Mouse (Mus musculus): Measurements from ENCODE around the gene Ndufb4. TPM values are rescaled to one million over a fixed set of nuclear protein-coding genes. Genes with fewer than 3 reads are reported as not detected.

Ndufb4 gene
- polyA plus RNA-seq, 1 experiment = not detected

DNA sequence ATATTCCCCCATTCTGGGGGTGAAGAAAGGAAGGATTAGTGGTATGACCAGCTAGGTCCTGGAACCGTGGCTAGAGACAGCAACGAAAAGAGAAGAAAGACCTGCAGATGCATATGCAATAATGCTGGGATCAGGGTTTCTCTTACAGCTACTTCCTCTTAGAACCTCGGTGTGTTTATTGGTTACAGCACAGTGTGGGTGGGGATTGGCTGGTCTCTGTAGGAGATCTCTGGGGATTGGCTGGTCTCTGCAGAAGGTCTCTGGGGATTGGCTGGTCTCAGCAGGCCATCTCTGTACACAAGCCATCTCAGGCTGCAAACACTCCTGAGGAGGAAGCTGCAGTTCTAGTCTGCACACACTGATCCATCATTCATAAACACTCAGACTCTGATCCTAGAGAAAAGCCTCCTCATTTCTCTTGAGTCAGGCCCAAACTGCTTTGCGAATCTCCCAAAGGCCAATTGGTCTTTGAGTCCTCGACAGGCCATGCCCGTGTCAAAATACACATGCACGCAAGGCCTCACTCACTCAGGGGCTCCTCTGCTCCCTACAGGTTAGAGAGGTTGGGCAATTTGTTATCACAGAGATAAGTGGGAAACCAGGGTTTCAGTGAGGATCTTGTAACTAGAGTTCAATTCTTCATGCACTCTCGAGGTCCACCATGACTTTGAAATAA lies 35.1 kb upstream of the Ndufb4 start:
- H3K4me3 ChIP-seq (ENCODE audit: insufficient read depth, low read depth, low read length) = no peak overlapping the region
- H3K27ac ChIP-seq (ENCODE audit: insufficient read depth, low read depth, low read length) = no peak overlapping the region
- TF ChIP-seq CTCF (IDR thresholded peaks at IDR 0.05; ENCODE audit: insufficient read depth, low read depth, low read length) (no peak), POLR2A (IDR thresholded peaks at IDR 0.05; ENCODE audit: insufficient read depth, low read depth, low read length) (no peak)
- peaks cover 9% of the 10 kb centered on the region for H3K4me1 ChIP-seq (ENCODE audit: control insufficient read depth, insufficient read depth, low read length)
- WGBS = 79% methylated on average over 8 of the region's 8 CpGs

DNA sequence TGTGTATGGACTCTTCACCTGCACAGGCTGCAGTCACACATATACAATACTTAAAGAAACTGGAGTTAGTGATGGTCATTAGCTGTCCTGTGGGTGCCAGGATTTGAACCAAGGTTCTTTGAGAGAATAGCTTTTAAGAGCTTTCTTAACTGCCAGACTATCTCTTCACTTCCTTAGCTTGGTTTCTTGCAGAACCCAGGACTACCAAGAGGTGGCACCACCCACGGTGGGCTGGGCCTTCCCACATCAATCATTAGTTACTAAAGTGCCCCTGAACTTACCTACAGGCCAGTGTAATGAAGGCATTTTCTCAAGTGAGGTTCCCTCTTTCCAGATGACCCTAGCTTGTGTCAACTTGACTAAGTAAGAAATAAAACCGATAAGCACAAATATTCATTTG lies 33.9 kb upstream of the Ndufb4 start:
- Histone ChIP-seq H3K4me3 (ENCODE audit: insufficient read depth, low read depth, low read length) (no peak overlapping the region), H3K27ac (ENCODE audit: insufficient read depth, low read depth, low read length) (no peak overlapping the region), H3K4me1 (ENCODE audit: control insufficient read depth, insufficient read depth, low read length) (peaks cover 20% of the 10 kb centered on the region)
- no peak for TF ChIP-seq CTCF (IDR thresholded peaks at IDR 0.05; ENCODE audit: insufficient read depth, low read depth, low read length)
- no peak for TF ChIP-seq POLR2A (IDR thresholded peaks at IDR 0.05; ENCODE audit: insufficient read depth, low read depth, low read length)
- 73% methylated on average over 2 of the region's 2 CpGs for WGBS

DNA sequence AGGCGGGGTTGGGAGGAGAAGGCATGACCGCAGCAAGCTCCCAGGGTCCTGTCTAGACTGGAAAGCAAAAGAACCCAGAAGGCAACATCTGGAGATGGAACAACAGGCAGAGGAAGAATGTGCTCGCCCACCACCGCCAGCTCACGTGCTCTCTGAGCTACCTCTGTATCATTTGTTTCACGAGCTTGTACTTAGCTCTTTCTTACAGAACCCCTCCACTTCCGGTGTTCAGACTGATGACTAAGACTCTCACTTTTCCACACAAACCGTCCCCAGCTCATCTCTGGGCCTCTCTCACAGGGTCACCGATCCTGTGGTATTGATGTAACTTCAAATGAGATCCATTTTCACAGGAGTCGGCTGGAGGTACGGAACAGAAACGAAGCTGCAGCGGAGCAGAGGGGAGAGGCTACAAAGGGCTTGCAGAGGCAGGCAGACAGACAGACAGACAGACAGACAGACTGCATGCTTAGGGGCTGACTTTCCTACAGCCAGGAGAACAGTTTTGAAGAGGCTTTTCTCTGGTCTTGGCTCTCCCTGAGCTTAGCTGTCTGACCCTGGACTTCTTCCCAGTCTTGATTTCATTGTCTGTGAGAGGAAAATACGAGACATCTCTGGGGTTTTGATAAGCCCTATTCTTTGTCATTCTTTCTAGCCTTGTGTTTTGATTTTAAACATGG lies 33.2 kb upstream of the Ndufb4 start:
- H3K4me3 ChIP-seq (ENCODE audit: insufficient read depth, low read depth, low read length) = no peak overlapping the region
- H3K27ac ChIP-seq (ENCODE audit: insufficient read depth, low read depth, low read length) = peak overlapping the region; percentile 81
- TF ChIP-seq CTCF (IDR thresholded peaks at IDR 0.05; ENCODE audit: insufficient read depth, low read depth, low read length) (no peak), POLR2A (IDR thresholded peaks at IDR 0.05; ENCODE audit: insufficient read depth, low read depth, low read length) (no peak)
- H3K4me1 ChIP-seq (ENCODE audit: control insufficient read depth, insufficient read depth, low read length) = peaks cover 22% of the 10 kb centered on the region
- 34% methylated on average over 14 of the region's 14 CpGs for WGBS

DNA sequence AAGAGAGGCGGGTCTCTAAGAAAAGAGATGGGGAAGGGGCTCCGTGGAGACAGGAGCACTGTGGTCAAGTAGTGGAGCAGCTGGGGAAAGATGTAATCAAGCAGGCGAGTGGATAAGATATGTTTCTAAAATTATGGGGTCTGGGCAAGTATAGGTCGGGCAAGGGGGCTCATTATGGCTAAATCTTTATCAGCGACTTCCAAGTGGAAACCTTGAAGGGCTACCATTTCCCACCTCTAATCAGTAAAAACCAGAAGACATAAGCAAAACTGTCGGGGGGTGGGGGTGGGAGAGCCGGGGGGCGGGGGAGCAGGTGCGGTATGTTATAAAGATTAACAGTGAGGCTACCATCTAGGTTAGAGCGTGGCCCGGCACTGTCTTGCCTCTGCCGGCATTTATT lies 32.6 kb upstream of the Ndufb4 start:
- WGBS = 44% methylated on average over 12 of the region's 12 CpGs
- Histone ChIP-seq H3K4me1 (ENCODE audit: control insufficient read depth, insufficient read depth, low read length) (peaks cover 22% of the 10 kb centered on the region), H3K4me3 (ENCODE audit: insufficient read depth, low read depth, low read length) (no peak overlapping the region), H3K27ac (ENCODE audit: insufficient read depth, low read depth, low read length) (peak overlapping the region; percentile 86)
- no peak for TF ChIP-seq POLR2A (IDR thresholded peaks at IDR 0.05; ENCODE audit: insufficient read depth, low read depth, low read length)
- no peak for TF ChIP-seq CTCF (IDR thresholded peaks at IDR 0.05; ENCODE audit: insufficient read depth, low read depth, low read length)

DNA sequence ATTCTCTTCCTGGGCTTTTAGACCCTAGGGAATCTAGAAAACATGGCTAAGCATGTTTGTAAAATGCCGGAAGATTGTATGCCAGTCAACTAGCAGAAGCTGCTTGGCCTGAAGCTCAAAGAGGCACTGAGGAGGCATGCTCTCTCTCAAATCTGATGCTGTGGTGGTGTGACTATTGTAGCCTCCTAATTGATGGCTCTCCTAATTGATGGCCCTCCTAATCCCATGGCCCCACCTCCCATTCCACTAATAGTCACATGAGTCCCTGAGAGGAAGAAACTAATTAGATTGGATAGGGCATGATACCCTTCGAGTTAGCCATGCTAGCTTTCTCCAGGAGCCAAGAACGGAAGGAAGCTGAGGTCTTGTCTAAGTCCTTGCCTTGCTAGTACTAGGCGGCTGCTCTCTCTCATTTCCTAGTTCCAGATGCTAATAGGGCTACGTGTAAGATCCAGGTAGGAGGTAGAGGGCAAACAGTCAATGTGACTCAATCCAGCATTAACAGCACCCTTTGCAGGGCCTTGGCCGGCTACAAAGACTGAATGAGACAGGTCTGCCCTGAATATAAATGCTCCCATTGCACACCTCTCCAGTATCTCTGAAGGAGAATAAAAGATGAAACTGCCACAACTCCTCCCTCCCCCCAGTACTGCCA lies 31.8 kb upstream of the Ndufb4 start:
- peaks cover 22% of the 10 kb centered on the region for H3K4me1 ChIP-seq (ENCODE audit: control insufficient read depth, insufficient read depth, low read length)
- 37% methylated on average over 6 of the region's 6 CpGs for WGBS
- H3K27ac ChIP-seq (ENCODE audit: insufficient read depth, low read depth, low read length) = peak overlapping the region; percentile 86
- TF ChIP-seq POLR2A (IDR thresholded peaks at IDR 0.05; ENCODE audit: insufficient read depth, low read depth, low read length) = no peak
- no peak for TF ChIP-seq CTCF (IDR thresholded peaks at IDR 0.05; ENCODE audit: insufficient read depth, low read depth, low read length)
- H3K4me3 ChIP-seq (ENCODE audit: insufficient read depth, low read depth, low read length) = no peak overlapping the region

DNA sequence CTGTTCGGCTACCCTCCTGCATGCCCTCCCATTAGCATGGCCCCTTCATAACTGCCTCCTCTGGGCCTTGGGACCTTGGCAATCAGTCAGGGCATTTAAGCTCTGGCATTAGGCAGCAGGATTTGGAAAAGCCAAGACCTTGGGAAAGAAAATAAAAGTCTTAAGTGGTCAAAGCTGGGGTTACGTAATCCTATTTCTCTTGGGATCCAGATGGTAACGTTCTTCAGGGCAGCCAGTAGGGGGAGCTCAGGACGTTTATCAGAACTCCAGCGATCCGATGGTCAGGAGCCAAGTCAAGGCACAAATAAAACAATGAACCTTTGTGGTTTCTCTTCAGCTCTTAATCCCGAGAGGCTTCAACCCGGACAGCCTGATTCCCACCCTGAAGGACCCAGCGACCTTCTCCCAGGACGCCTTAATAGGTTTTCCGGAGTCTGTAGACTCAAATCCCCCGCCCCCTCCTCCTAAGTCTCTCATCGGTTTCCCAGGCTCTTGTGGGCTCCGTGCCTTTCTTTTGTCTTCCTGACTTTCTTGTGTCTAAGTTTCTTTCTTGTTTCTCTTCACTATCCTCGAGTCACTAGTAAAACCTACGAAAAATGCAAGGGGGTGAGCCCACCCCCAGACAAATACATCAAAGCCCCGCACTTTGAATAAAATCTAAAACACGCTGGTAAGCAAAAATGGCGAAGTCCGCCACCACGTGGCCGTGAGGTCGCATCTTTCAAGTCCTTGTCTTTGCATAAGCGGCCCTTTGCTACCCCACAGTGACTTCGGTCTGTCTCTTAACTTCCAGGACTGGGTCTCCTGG lies 30.6 kb upstream of the Ndufb4 start:
- H3K4me1 ChIP-seq (ENCODE audit: control insufficient read depth, insufficient read depth, low read length) = peaks cover 27% of the 10 kb centered on the region
- peak overlapping the region; percentile 32 for H3K4me3 ChIP-seq (ENCODE audit: insufficient read depth, low read depth, low read length)
- WGBS = under 1% methylated on average over 25 of the region's 25 CpGs
- peak overlapping the region; percentile 92 for H3K27ac ChIP-seq (ENCODE audit: insufficient read depth, low read depth, low read length)
- TF ChIP-seq CTCF (IDR thresholded peaks at IDR 0.05; ENCODE audit: insufficient read depth, low read depth, low read length) (peak; percentile 10; the same call in 1 of the 2 replicates), POLR2A (IDR thresholded peaks at IDR 0.05; ENCODE audit: insufficient read depth, low read depth, low read length) (no peak)

DNA sequence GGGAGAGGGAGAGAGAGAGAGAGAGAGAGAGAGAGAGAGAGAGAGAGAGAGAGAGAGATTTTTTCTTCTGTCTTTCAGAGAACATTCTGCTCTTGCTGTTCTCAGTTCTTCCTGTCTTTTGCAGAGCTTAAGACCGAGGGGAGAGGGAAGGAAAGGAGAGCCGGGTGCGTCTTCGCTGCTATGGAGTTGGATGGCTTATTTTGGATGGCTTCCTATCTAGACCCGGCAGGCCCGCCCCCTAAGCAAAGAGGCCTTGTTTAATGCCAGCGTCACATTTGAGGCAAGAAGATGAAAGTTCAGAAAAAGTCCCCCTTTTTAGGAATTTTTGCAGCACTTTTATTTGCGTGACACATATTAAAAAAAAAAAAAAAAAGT lies 30.0 kb upstream of the Ndufb4 start:
- Histone ChIP-seq H3K4me3 (ENCODE audit: insufficient read depth, low read depth, low read length) (no peak overlapping the region; the same call in 1 of the 2 replicates), H3K27ac (ENCODE audit: insufficient read depth, low read depth, low read length) (peak overlapping the region; percentile 92), H3K4me1 (ENCODE audit: control insufficient read depth, insufficient read depth, low read length) (peaks cover 27% of the 10 kb centered on the region)
- WGBS = 3% methylated on average over 8 of the region's 8 CpGs
- TF ChIP-seq POLR2A (IDR thresholded peaks at IDR 0.05; ENCODE audit: insufficient read depth, low read depth, low read length) (no peak), CTCF (IDR thresholded peaks at IDR 0.05; ENCODE audit: insufficient read depth, low read depth, low read length) (no peak)

DNA sequence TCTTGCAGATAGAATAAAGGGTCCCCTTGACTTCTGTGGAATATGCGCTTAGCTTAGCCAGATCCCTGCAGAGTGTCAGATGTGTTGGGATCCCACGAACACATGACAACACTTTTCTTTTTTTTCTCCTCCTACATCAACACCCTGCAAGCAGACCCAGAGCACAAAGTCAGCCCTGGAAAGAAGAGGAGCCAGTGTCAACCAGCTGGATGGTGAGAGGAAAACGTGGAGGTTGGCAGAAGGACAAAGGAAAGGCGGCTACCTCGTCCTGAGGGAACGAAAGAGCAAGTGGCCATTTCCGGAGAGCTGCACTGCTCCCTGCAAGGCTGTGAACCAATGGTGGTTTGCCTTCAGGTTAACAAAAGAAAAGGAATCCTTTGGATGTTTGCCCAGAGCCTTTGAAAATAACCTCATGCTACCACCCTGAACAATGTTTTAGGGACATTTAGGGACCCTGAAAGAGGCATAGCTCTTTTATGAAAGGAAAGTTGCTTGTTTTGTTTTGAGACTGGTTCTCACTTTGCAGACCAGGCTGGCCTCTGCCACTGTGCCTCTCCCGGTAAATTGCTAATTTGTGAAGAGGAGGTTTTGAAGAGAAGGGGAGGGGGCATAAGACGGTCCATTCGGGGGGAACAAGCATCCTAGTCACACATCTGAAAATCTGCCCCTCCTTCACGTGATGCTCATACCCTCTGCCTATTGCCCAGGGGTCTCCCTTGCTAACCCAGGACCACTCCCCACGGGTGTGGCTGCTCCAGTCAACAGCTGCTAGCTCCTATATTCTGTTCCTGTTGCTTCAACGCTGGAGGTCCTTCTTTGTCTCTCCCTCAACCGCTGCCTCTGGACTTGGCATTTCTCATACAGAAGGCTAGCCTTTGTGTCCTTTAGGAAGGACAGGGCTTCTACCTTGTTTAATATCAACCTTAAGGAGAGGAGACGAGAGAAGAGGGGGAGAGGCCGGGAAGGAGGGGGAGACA lies 29.2 kb upstream of the Ndufb4 start:
- Histone ChIP-seq H3K4me1 (ENCODE audit: control insufficient read depth, insufficient read depth, low read length) (peaks cover 27% of the 10 kb centered on the region), H3K4me3 (ENCODE audit: insufficient read depth, low read depth, low read length) (no peak overlapping the region), H3K27ac (ENCODE audit: insufficient read depth, low read depth, low read length) (peak overlapping the region; percentile 92)
- TF ChIP-seq POLR2A (IDR thresholded peaks at IDR 0.05; ENCODE audit: insufficient read depth, low read depth, low read length) (no peak), CTCF (IDR thresholded peaks at IDR 0.05; ENCODE audit: insufficient read depth, low read depth, low read length) (no peak)
- WGBS = 11% methylated on average over 16 of the region's 16 CpGs

Measured in olfactory bulb, adult 2 months (tissue).